Mouse (Mus musculus): ENCODE data around the gene Creld2.

DNA sequence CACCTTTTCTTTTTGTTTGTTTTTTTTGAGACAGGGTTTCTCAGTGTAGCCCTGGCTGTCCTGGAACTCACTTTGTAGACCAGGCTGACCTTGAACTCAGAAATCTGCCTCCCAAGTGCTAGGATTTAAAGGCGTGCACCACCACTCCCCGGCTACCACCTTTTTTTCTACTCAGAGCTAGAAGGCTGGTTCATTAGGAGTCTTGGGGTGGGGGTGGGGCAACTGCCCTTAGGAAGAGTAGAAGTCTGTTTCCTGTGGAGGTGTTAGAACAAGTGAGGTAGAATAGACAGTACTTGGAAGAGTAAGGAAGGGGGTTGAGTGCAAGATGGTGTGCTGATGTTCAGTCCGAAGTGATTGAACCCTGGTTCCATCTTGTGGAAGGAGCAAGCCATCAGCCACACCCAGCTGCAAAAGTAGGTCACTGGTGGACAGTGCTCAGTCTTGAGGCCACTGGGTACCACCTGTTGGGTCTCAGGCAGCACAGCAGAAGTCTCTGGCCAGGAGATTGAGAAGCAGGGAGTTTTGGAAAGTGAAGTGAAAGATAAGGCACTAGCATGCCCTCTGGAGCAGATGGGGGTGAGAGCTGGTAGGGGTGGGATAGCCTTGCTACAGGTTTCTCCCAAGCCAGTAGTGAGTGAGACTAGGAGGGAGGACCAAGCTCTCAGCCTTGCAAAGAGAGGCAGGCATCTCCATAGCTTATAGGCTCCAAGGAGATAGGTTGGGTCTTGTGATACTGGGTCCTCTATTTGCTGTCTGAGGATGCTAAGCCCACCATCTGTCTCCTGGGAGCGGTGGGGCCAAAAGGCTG, 46.6 kb downstream of the Creld2 start:
- TF ChIP-seq POLR2A (IDR thresholded peaks at IDR 0.05; ENCODE audit: insufficient read depth, low read depth, low read length): no peak
- no peak for TF ChIP-seq CTCF (IDR thresholded peaks at IDR 0.05; ENCODE audit: insufficient read depth, low read depth, low read length)

All from olfactory bulb, adult 2 months (tissue).